ENCODE assay signal across 7 mouse cellular contexts in the genomic region with DNA sequence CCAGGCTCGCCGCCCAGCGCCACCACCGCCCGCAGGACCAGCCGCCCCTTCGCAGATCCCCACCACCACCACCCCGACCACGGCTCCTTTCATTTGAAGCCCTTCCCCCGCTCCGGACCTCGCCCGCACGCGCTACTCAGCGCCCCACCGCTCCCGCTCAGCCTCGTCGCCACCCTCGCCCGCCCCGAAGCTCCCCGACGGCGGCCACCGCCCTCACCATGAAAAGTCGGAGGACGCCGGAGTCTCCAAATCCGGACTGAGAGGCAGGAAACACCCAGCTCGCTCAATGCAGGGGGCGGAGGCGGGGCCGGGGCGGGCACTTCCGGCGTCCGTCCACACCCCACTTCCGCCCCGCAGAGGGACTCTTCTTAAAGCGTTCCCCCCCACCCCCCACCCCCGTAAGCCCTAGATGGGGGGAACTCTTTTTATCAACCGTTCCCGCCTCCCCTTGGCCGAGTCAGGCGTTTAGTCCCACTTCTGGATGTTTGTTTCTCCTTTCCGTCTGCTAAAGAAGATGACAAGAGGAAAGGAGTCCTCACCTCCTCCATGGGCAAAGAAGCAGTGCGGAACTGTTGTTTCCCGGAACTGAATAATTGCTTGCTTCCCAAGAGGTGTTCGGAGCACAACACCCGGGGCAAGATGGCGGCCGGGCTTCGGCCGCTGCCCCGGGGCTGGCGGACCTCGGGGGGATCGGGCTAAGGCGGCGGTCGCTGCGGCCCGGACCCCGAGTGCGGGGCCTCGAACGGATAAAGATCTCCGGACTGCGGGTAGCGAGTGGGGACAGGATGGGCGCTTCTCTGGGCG. TPM values are rescaled to one million over a fixed set of nuclear protein-coding genes. Genes with fewer than 3 reads are reported as not detected.
DNase-seq lines count a peak whose midpoint lies in the region; ATAC-seq lines count a peak whose summit lies in the region.

A gene (minus strand): TSS at position 300 of the 804 bp plus-strand sequence.
A gene (plus strand): TSS at position 399 of the 804 bp plus-strand sequence.

- ATAC-seq in embryonic facial prominence, embryonic 11.5 days (replicated peaks; ENCODE audit: insufficient number of reproducible peaks, low FRiP score, low TSS enrichment, low read depth) = peak; percentile 84
- ATAC-seq in granulocyte monocyte progenitor cell, adult 5-6 weeks (replicated peaks; ENCODE audit: poor library complexity, severe bottlenecking) = peak; percentile 57
- ATAC-seq in limb, embryonic 11.5 days (ENCODE audit: insufficient number of reproducible peaks, low FRiP score, low TSS enrichment, low read depth) = peak; percentile 93
- peak; percentile 94 for ATAC-seq in midbrain, embryonic 14.5 days (ENCODE audit: low FRiP score, low TSS enrichment)

- H3K4me1 ChIP-seq in embryonic facial prominence, embryonic 11.5 days (ENCODE audit: control insufficient read depth, insufficient read depth, low read length) = peaks cover 3% of the 10 kb centered on the region; the same call in 1 of the 2 replicates
- peaks cover 19% of the 10 kb centered on the region for H3K4me1 ChIP-seq in limb, embryonic 11.5 days (ENCODE audit: control insufficient read depth, insufficient read depth, low read length)
- H3K4me1 ChIP-seq in midbrain, embryonic 14.5 days (ENCODE audit: control insufficient read depth, insufficient read depth, low read length) = peaks cover 22% of the 10 kb centered on the region

- H3K27me3 ChIP-seq in embryonic facial prominence, embryonic 11.5 days (ENCODE audit: control insufficient read depth, insufficient read depth, low read length) = no peaks in the 10 kb centered on the region
- no peaks in the 10 kb centered on the region for H3K27me3 ChIP-seq in limb, embryonic 11.5 days (ENCODE audit: control insufficient read depth, insufficient read depth, low read length)
- no peaks in the 10 kb centered on the region for H3K27me3 ChIP-seq in midbrain, embryonic 14.5 days (ENCODE audit: control insufficient read depth, insufficient read depth, low read length)

- DNase-seq in adrenal gland, postnatal 14 days = peak; percentile 93
- peak; percentile 92 for DNase-seq in embryonic facial prominence, embryonic 11.5 days (ENCODE audit: low spot score)
- peak; percentile 81 for DNase-seq in kidney, adult 11 months
- DNase-seq in limb, embryonic 11.5 days (ENCODE audit: low spot score) = peak; percentile 91
- DNase-seq in midbrain, embryonic 14.5 days = peak; percentile 95
- peak; percentile 72 to 74 for DNase-seq in spleen, adult 18-20 months

- peak within 1 kb of the TSS; percentile 89 for H3K4me3 ChIP-seq in embryonic facial prominence, embryonic 11.5 days (ENCODE audit: low read depth, low read length)
- peak within 1 kb of the TSS; percentile 89 for H3K4me3 ChIP-seq in limb, embryonic 11.5 days (ENCODE audit: low read depth, low read length)
- peak within 1 kb of the TSS; percentile 62 for H3K4me3 ChIP-seq in midbrain, embryonic 14.5 days (replicated peaks; ENCODE audit: low read depth, low read length)

- no peaks in the 10 kb centered on the region for H3K9me3 ChIP-seq in embryonic facial prominence, embryonic 11.5 days (replicated peaks; ENCODE audit: control insufficient read depth, low read length)
- H3K9me3 ChIP-seq in limb, embryonic 11.5 days (ENCODE audit: control insufficient read depth, low read length) = no peaks in the 10 kb centered on the region
- no peaks in the 10 kb centered on the region for H3K9me3 ChIP-seq in midbrain, embryonic 14.5 days (ENCODE audit: control insufficient read depth, low read length)

- WGBS in embryonic facial prominence, embryonic 11.5 days = under 1% methylated on average over 74 of the region's 74 CpGs
- WGBS in limb, embryonic 11.5 days = under 1% methylated on average over 69 of the region's 74 CpGs
- WGBS in midbrain, embryonic 14.5 days = under 1% methylated on average over 74 of the region's 74 CpGs

- H3K36me3 ChIP-seq in embryonic facial prominence, embryonic 11.5 days (replicated peaks; ENCODE audit: control insufficient read depth, insufficient read depth, low read depth, low read length) = no peaks in the 10 kb centered on the region; the same call in 1 of the 2 replicates
- H3K36me3 ChIP-seq in limb, embryonic 11.5 days (ENCODE audit: control insufficient read depth, insufficient read depth, low read length) = 0 out of 2 replicates have a peak, but pooled peaks cover 5% of the 10 kb centered on the region
- H3K36me3 ChIP-seq in midbrain, embryonic 14.5 days (ENCODE audit: control insufficient read depth, insufficient read depth, low read length) = peaks cover 20% of the 10 kb centered on the region

- H3K4me2 ChIP-seq in embryonic facial prominence, embryonic 11.5 days (ENCODE audit: low read depth, low read length) = peak within 1 kb of the TSS; percentile 74
- peak within 1 kb of the TSS; percentile 75 for H3K4me2 ChIP-seq in limb, embryonic 11.5 days (ENCODE audit: low read depth, severe bottlenecking)
- H3K4me2 ChIP-seq in midbrain, embryonic 14.5 days (ENCODE audit: low read length) = peak within 1 kb of the TSS; percentile 90

- H3K27ac ChIP-seq in embryonic facial prominence, embryonic 11.5 days (replicated peaks; ENCODE audit: low read depth, low read length) = peak within 1 kb of the TSS; percentile 76
- H3K27ac ChIP-seq in limb, embryonic 11.5 days (replicated peaks; ENCODE audit: low read depth, low read length) = peak within 1 kb of the TSS; percentile 21
- peak within 1 kb of the TSS; percentile 89 for H3K27ac ChIP-seq in midbrain, embryonic 14.5 days (replicated peaks; ENCODE audit: low read depth, low read length)

- H3K9ac ChIP-seq in embryonic facial prominence, embryonic 11.5 days (replicated peaks; ENCODE audit: low read length) = peak within 1 kb of the TSS; percentile 96
- peak within 1 kb of the TSS; percentile 96 for H3K9ac ChIP-seq in limb, embryonic 11.5 days (ENCODE audit: low read length)
- H3K9ac ChIP-seq in midbrain, embryonic 14.5 days (replicated peaks; ENCODE audit: low read length) = peak within 1 kb of the TSS; percentile 84

RNA-seq across cellular contexts. Expression of the first gene that starts in this region (rescaled TPM):
- total RNA-seq in adrenal gland, postnatal 14 days (2021) = 65.5 and 75.1 TPM in 2 replicates
- 110 TPM in 2 replicates for polyA plus RNA-seq in embryonic facial prominence, embryonic 11.5 days (2014; fragmentation: Nextera tagmentation; extraction: Ambion mirVana)
- total RNA-seq in granulocyte monocyte progenitor cell, adult 5-6 weeks (2014; fragmentation: Nextera tagmentation) = 18.5 and 29.5 TPM in 2 replicates
- 38.2 and 49.8 TPM in 2 replicates for total RNA-seq in granulocyte monocyte progenitor cell, adult 5-6 weeks (2017)
- polyA plus RNA-seq in limb, embryonic 11.5 days (2014; fragmentation: Nextera tagmentation; extraction: Ambion mirVana) = 81.9 and 88.6 TPM in 2 replicates
- 58.7 and 82.4 TPM in 2 replicates for polyA plus RNA-seq in midbrain, embryonic 14.5 days (2014; fragmentation: Nextera tagmentation; extraction: Ambion mirVana)

RNA-seq across cellular contexts. Expression of the second gene that starts in this region (rescaled TPM):
- 61.5 and 74.2 TPM in 2 replicates for total RNA-seq in adrenal gland, postnatal 14 days (2021)
- polyA plus RNA-seq in embryonic facial prominence, embryonic 11.5 days (2014; fragmentation: Nextera tagmentation; extraction: Ambion mirVana) = 42.3 and 44.9 TPM in 2 replicates
- total RNA-seq in granulocyte monocyte progenitor cell, adult 5-6 weeks (2014; fragmentation: Nextera tagmentation) = 27.6 and 34.3 TPM in 2 replicates
- total RNA-seq in granulocyte monocyte progenitor cell, adult 5-6 weeks (2017) = 13.3 and 16.9 TPM in 2 replicates
- polyA plus RNA-seq in limb, embryonic 11.5 days (2014; fragmentation: Nextera tagmentation; extraction: Ambion mirVana) = 48.4 and 54.1 TPM in 2 replicates
- polyA plus RNA-seq in midbrain, embryonic 14.5 days (2014; fragmentation: Nextera tagmentation; extraction: Ambion mirVana) = 42.7 and 49.2 TPM in 2 replicates

Comparison
In these comparisons a context has a peak if more than half of its experiments do, and no peak if none do; other contexts are left out.
1. Peak in every context shown above with its lines: DNase-seq, ATAC-seq, H3K4me3 ChIP-seq and H3K27ac ChIP-seq.
2. H3K27ac ChIP-seq: peak in every context shown above with its lines; median percentile 89 in midbrain, embryonic 14.5 days; 76 in embryonic facial prominence, embryonic 11.5 days; 21 in limb, embryonic 11.5 days.